Comparison of ENCODE assay signal across 9 mouse cellular contexts in the genomic region with DNA sequence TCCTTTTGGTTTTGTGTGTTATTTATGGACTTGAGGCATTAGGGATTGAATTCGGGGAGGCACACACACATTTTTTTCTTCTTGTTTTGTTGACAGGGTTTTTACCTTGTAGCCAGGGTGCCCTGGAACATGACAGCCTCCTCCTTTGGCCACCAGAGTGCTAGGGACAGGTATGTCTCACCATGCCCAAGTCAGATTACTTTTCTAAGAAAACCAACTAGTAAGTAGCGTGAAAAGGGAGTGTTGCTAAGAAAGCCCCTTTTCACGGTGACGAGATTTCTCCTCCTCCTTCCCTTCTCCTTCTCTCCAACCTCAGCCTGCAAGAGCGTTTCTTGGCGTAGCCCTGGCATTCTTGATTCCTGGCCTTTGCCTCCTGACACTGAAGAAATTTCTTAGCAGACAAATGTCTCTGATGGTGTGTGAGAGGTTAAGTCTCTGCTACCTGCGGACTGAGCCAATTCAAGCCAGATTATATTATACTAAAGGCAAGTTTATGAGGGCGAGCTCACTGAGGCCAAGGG. TPM values are rescaled to one million over a fixed set of nuclear protein-coding genes. Genes with fewer than 3 reads are reported as not detected.
DNase-seq lines count a peak whose midpoint lies in the region; ATAC-seq and TF ChIP-seq lines count a peak whose summit lies in the region.
"Had no signal": no experiment of that assay in that cellular context is flagged by ENCODE, and none has a peak within 500 bp of the region (broad histone marks: within the 10 kb centered on the region; RNA-seq: fewer than 3 reads in every experiment).

No protein-coding gene starts in this region.

- no peaks in the 10 kb centered on the region for H3K27me3 ChIP-seq in heart, embryonic 11.5 days (ENCODE audit: control insufficient read depth, insufficient read depth, low read length)
- H3K27me3 ChIP-seq in forebrain, embryonic 15.5 days = no peaks in the 10 kb centered on the region
- no peaks in the 10 kb centered on the region for H3K27me3 ChIP-seq in midbrain, embryonic 11.5 days (ENCODE audit: control insufficient read depth, insufficient read depth, low read length)

- WGBS in heart, embryonic 11.5 days (ENCODE audit: insufficient replicate concordance) = 57% methylated on average over 8 of the region's 8 CpGs
- WGBS in forebrain, embryonic 15.5 days = 26% methylated on average over 8 of the region's 8 CpGs
- 14% methylated on average over 8 of the region's 8 CpGs for WGBS in midbrain, embryonic 11.5 days

- H3K4me2 ChIP-seq in heart, embryonic 11.5 days = no peak overlapping the region
- H3K4me2 ChIP-seq in forebrain, embryonic 15.5 days (replicated peaks) = peak overlapping the region; percentile 56
- H3K4me2 ChIP-seq in midbrain, embryonic 11.5 days = peak overlapping the region; percentile 76

- ATAC-seq in heart, embryonic 11.5 days (replicated peaks; ENCODE audit: insufficient number of reproducible peaks, low FRiP score, low TSS enrichment) = no peak
- ATAC-seq in forebrain, embryonic 15.5 days (replicated peaks) = no peak
- ATAC-seq in midbrain, embryonic 11.5 days (ENCODE audit: low FRiP score) = no peak

- intact Hi-C loops in heart, postnatal 14 days (cut with DNase I) = no loop called here

- no peaks in the 10 kb centered on the region for H3K36me3 ChIP-seq in heart, embryonic 11.5 days (ENCODE audit: control insufficient read depth, insufficient read depth, low read length)
- H3K36me3 ChIP-seq in ES-E14 (ENCODE audit: control insufficient read depth, insufficient read depth, low read length, poor library complexity, severe bottlenecking) = no peaks in the 10 kb centered on the region
- no peaks in the 10 kb centered on the region for H3K36me3 ChIP-seq in forebrain, embryonic 15.5 days
- no peaks in the 10 kb centered on the region; the same call in 1 of the 2 replicates for H3K36me3 ChIP-seq in midbrain, embryonic 11.5 days (ENCODE audit: control insufficient read depth, insufficient read depth, low read length)

- H3K9ac ChIP-seq in heart, embryonic 11.5 days (ENCODE audit: low read depth, low read length) = no peak overlapping the region
- H3K9ac ChIP-seq in ES-E14 (ENCODE audit: insufficient read depth, low read depth, low read length, poor library complexity, severe bottlenecking) = peak overlapping the region; percentile 23
- peak overlapping the region; percentile 84 for H3K9ac ChIP-seq in forebrain, embryonic 15.5 days (replicated peaks)
- peak overlapping the region; percentile 48 for H3K9ac ChIP-seq in midbrain, embryonic 11.5 days (ENCODE audit: low read length)

- no peak overlapping the region for H3K4me3 ChIP-seq in heart, embryonic 11.5 days (ENCODE audit: low read depth, low read length)
- no peak overlapping the region for H3K4me3 ChIP-seq in ES-E14 (ENCODE audit: insufficient read depth in 1 of 2, low read depth in 1 of 2, low read length in 2 of 2, poor library complexity in 1 of 2, severe bottlenecking in 1 of 2)
- H3K4me3 ChIP-seq in forebrain, embryonic 15.5 days = peak overlapping the region; percentile 48
- H3K4me3 ChIP-seq in midbrain, embryonic 11.5 days (ENCODE audit: low read depth, low read length) = peak overlapping the region; percentile 5; the same call in 1 of the 2 replicates

- peaks cover 66% of the 10 kb centered on the region for H3K4me1 ChIP-seq in heart, embryonic 11.5 days (ENCODE audit: control insufficient read depth, insufficient read depth, low read length)
- peaks cover 29 to 33% of the 10 kb centered on the region in 2 experiments for H3K4me1 ChIP-seq in ES-E14 (ENCODE audit: control insufficient read depth in 2 of 2, insufficient read depth in 2 of 2, low read length in 2 of 2, poor library complexity in 1 of 2)
- H3K4me1 ChIP-seq in forebrain, embryonic 15.5 days = peaks cover 88% of the 10 kb centered on the region
- H3K4me1 ChIP-seq in midbrain, embryonic 11.5 days (ENCODE audit: control insufficient read depth, insufficient read depth, low read length) = peaks cover 81% of the 10 kb centered on the region

- peak overlapping the region; percentile 80 for H3K27ac ChIP-seq in heart, embryonic 11.5 days (ENCODE audit: low read depth, low read length)
- peak overlapping the region; percentile 92; the same call in 1 of the 2 replicates for H3K27ac ChIP-seq in ES-E14 (ENCODE audit: insufficient read depth, low read depth, low read length, poor library complexity, severe bottlenecking)
- H3K27ac ChIP-seq in forebrain, embryonic 15.5 days (replicated peaks) = peak overlapping the region; percentile 98
- H3K27ac ChIP-seq in midbrain, embryonic 11.5 days (ENCODE audit: low read depth, low read length) = peak overlapping the region; percentile 98

- no peaks in the 10 kb centered on the region for H3K9me3 ChIP-seq in heart, embryonic 11.5 days (replicated peaks; ENCODE audit: control insufficient read depth, low read length)
- H3K9me3 ChIP-seq in ES-E14 (ENCODE audit: control insufficient read depth, insufficient read depth, low read depth, low read length) = no peaks in the 10 kb centered on the region
- no peaks in the 10 kb centered on the region for H3K9me3 ChIP-seq in forebrain, embryonic 15.5 days
- H3K9me3 ChIP-seq in midbrain, embryonic 11.5 days (ENCODE audit: control insufficient read depth, low read length) = no peaks in the 10 kb centered on the region

- in situ Hi-C loops in ES-E14 (cut with MboI; ENCODE audit: low sequenced_read_pairs in 2 of 2, unreplicated experiment in 2 of 2) = no loop called here

- no peak for DNase-seq in heart, postnatal 14 days
- DNase-seq in ES-E14 (ENCODE audit: low read depth, low spot score) = no peak
- DNase-seq in midbrain, embryonic 11.5 days (ENCODE audit: low spot score, missing footprints) = peak; percentile 83
- no peak for DNase-seq in thymus, adult 18-20 months
- DNase-seq in layer of hippocampus, adult 9-11 months = no peak
- no peak for DNase-seq in embryo, embryonic 11 days

TF ChIP-seq in ES-E14, 5 proteins besides CTCF, POLR2A, EP300 and RAD21:
- TF ChIP-seq MAFK (IDR thresholded peaks at IDR 0.05; ENCODE audit: insufficient read depth, low read depth, low read length) = no peak
- no peak for TF ChIP-seq HCFC1 (IDR thresholded peaks at IDR 0.05; ENCODE audit: borderline replicate concordance, insufficient read depth, low read length)
- TF ChIP-seq ZNF384 (IDR thresholded peaks at IDR 0.05; ENCODE audit: low read depth, low read length) = no peak
- TF ChIP-seq CHD2 (IDR thresholded peaks at IDR 0.05; ENCODE audit: low read depth, low read length) = no peak
- TF ChIP-seq ZC3H11A (IDR thresholded peaks at IDR 0.05; ENCODE audit: borderline replicate concordance, low read depth, low read length) = no peak

RNA-seq across cellular contexts. Expression of gene Tuba1a, which starts 34.2 kb away (rescaled TPM):
- polyA plus RNA-seq in heart, embryonic 11.5 days (2014; fragmentation: Nextera tagmentation; extraction: Ambion mirVana) = 1,237 and 1,376 TPM in 2 replicates
- total RNA-seq in heart, postnatal 14 days (2021) = 100 to 1,000 TPM; 116 to 154 TPM
- 595 and 862 TPM in 2 replicates for total RNA-seq in ES-E14 (2012; rRNA removed)
- polyA plus RNA-seq in forebrain, embryonic 15.5 days (2015; fragmentation: Nextera tagmentation; extraction: Ambion mirVana) = 14,933 and 15,115 TPM in 2 replicates
- 7,669 and 8,043 TPM in 2 replicates for polyA plus RNA-seq in midbrain, embryonic 11.5 days (2014; fragmentation: Nextera tagmentation; extraction: Ambion mirVana)

RNA-seq across cellular contexts. Expression of gene Gm49450, which starts 34.4 kb away (rescaled TPM):
- not detected in 2 replicates for polyA plus RNA-seq in heart, embryonic 11.5 days (2014; fragmentation: Nextera tagmentation; extraction: Ambion mirVana)
- total RNA-seq in heart, postnatal 14 days (2021) = not detected
- total RNA-seq in ES-E14 (2012; rRNA removed) = not detected in 2 replicates
- not detected in 2 replicates for polyA plus RNA-seq in forebrain, embryonic 15.5 days (2015; fragmentation: Nextera tagmentation; extraction: Ambion mirVana)
- polyA plus RNA-seq in midbrain, embryonic 11.5 days (2014; fragmentation: Nextera tagmentation; extraction: Ambion mirVana) = not detected in 2 replicates
- total RNA-seq: left cerebral cortex, postnatal 14 days had no signal

RNA-seq across cellular contexts. Expression of gene Tuba1c, which starts 42.0 kb away (rescaled TPM):
- 167 and 169 TPM in 2 replicates for polyA plus RNA-seq in heart, embryonic 11.5 days (2014; fragmentation: Nextera tagmentation; extraction: Ambion mirVana)
- total RNA-seq in heart, postnatal 14 days (2021) = 10 to 100 TPM; 42.2 to 57.4 TPM
- 335 and 424 TPM in 2 replicates for total RNA-seq in ES-E14 (2012; rRNA removed)
- 45.7 and 53.5 TPM in 2 replicates for polyA plus RNA-seq in forebrain, embryonic 15.5 days (2015; fragmentation: Nextera tagmentation; extraction: Ambion mirVana)
- polyA plus RNA-seq in midbrain, embryonic 11.5 days (2014; fragmentation: Nextera tagmentation; extraction: Ambion mirVana) = 102 and 106 TPM in 2 replicates

RNA-seq across cellular contexts. Expression of gene Tuba1b, which starts 53.4 kb away (rescaled TPM):
- polyA plus RNA-seq in heart, embryonic 11.5 days (2014; fragmentation: Nextera tagmentation; extraction: Ambion mirVana) = 1,819 and 1,826 TPM in 2 replicates
- 100 to 1,000 TPM; 164 to 218 TPM for total RNA-seq in heart, postnatal 14 days (2021)
- total RNA-seq in ES-E14 (2012; rRNA removed) = 1,092 and 1,539 TPM in 2 replicates
- 1,138 and 1,204 TPM in 2 replicates for polyA plus RNA-seq in forebrain, embryonic 15.5 days (2015; fragmentation: Nextera tagmentation; extraction: Ambion mirVana)
- 2,214 and 2,255 TPM in 2 replicates for polyA plus RNA-seq in midbrain, embryonic 11.5 days (2014; fragmentation: Nextera tagmentation; extraction: Ambion mirVana)

Comparison
In these comparisons a context has a peak if more than half of its experiments do, and no peak if none do; other contexts are left out.
1. H3K4me3 ChIP-seq: peak in forebrain, embryonic 15.5 days (single experiment) and midbrain, embryonic 11.5 days (single experiment); none in heart, embryonic 11.5 days (single experiment) and ES-E14 (0 of 2).
2. Peak in every context shown above with its lines, with median percentiles within 50 percentile points of each other: H3K27ac ChIP-seq.